Mouse (Mus musculus) midbrain, embryonic 14.5 days (tissue): ENCODE measurements around the gene Klhdc3. TPM values are rescaled to one million over a fixed set of nuclear protein-coding genes. Genes with fewer than 3 reads are reported as not detected.

ENCODE experiments used
- ATAC-seq: fragments of 200-750 bp; cut with Nextera tagmentation; 2 replicates; pipeline ENCODE4 v1.8.0; 2017; ENCODE audit warnings: moderate number of reproducible peaks, moderate library complexity; ENCODE audit not compliant: low FRiP score, low TSS enrichment
- DNase-seq: peaks from one replicate; pipeline ENCODE4 v3.0.0-alpha.2; 2015
- H3K27ac ChIP-seq: fragments of 300-500 bp; sonication (generic); replicated peaks from 2 replicates; pipeline ENCODE4 v1.5.1; 2014; ENCODE audit warnings: mild to moderate bottlenecking, low read depth, low read length, moderate library complexity
- H3K27me3 ChIP-seq: fragments of 300-500 bp; sonication (generic); 2 replicates; pipeline ENCODE4 v1.6.1; 2014; ENCODE audit warnings: low read length, control low read depth, mixed read lengths; ENCODE audit not compliant: control insufficient read depth, insufficient read depth
- H3K36me3 ChIP-seq: fragments of 300-500 bp; sonication (generic); 2 replicates; pipeline ENCODE4 v1.6.1; 2014; ENCODE audit warnings: low read length, control low read depth; ENCODE audit not compliant: control insufficient read depth, insufficient read depth
- H3K4me1 ChIP-seq: fragments of 300-500 bp; sonication (generic); 2 replicates; pipeline ENCODE4 v1.6.1; 2014; ENCODE audit warnings: mild to moderate bottlenecking, antibody characterized with exemption, low read length, control low read depth; ENCODE audit not compliant: control insufficient read depth, insufficient read depth
- H3K4me2 ChIP-seq: fragments of 300-500 bp; sonication (generic); 2 replicates; pipeline ENCODE4 v1.6.1; 2014; ENCODE audit warnings: mild to moderate bottlenecking, low read length, moderate library complexity
- H3K4me3 ChIP-seq: fragments of 300-500 bp; sonication (generic); replicated peaks from 2 replicates; pipeline ENCODE4 v1.5.1; 2014; ENCODE audit warnings: low read depth, low read length
- H3K9ac ChIP-seq: fragments of 300-500 bp; sonication (generic); replicated peaks from 2 replicates; pipeline ENCODE4 v1.6.1; 2014; ENCODE audit warnings: mild to moderate bottlenecking, low read length, moderate library complexity
- H3K9me3 ChIP-seq: fragments of 300-500 bp; sonication (generic); 2 replicates; pipeline ENCODE4 v1.6.1; 2016; ENCODE audit warnings: low read length, control low read depth, mixed read lengths; ENCODE audit not compliant: control insufficient read depth
- WGBS: fragments of 180-500 bp; shearing (Covaris S2); extraction: QIAGEN DNeasy Blood & Tissue Kit; methylation state at CpG from one replicate; pipeline ENCODE4 v1.1.7; 2014; 5-methylcytosine and 5-hydroxymethylcytosine counted together
- polyA plus RNA-seq: library from polyadenylated mRNA; unstranded; fragments of >200 nt; fragmentation: Nextera tagmentation; extraction: Ambion mirVana; gene quantifications from 2 replicates; pipeline ENCODE4 v1.2.1, GENCODE M21; 2014

Gene Klhdc3
- polyA plus RNA-seq, 1 experiment from 2014 or later, result 141 TPM

GRCm38 (mm10) chr17:46628791-46629684 lies 51.7 kb downstream of the Klhdc3 start, which contains the start of gene Ptk7:
Ptk7 (minus strand) TSS chr17:46629504.
- no peaks in the 10 kb centered on the region for H3K9me3 ChIP-seq
- under 1% methylated on average over 87 of the region's 90 CpGs for WGBS
- ATAC-seq, result peak; percentile 86
- H3K9ac ChIP-seq, result peak within 1 kb of the TSS; percentile 91
- H3K4me3 ChIP-seq, result peak within 1 kb of the TSS; percentile 93
- H3K36me3 ChIP-seq, result peaks cover 36% of the 10 kb centered on the region
- DNase-seq, result peak; percentile 95
- H3K27ac ChIP-seq, result peak within 1 kb of the TSS; percentile 89
- no peaks in the 10 kb centered on the region for H3K27me3 ChIP-seq
- peak within 1 kb of the TSS; percentile 78 for H3K4me2 ChIP-seq
- H3K4me1 ChIP-seq, result peaks cover 33% of the 10 kb centered on the region

- peaks cover 37% of the 10 kb centered on the region for H3K4me1 ChIP-seq
- H3K4me3 ChIP-seq, result peak overlapping the region; percentile 93
- H3K27ac ChIP-seq, result peak overlapping the region; percentile 89
- H3K9ac ChIP-seq, result peak overlapping the region; percentile 91
- H3K27me3 ChIP-seq, result no peaks in the 10 kb centered on the region
- WGBS, result 0% methylated on average over 13 of the region's 13 CpGs
- H3K36me3 ChIP-seq, result peaks cover 30% of the 10 kb centered on the region
- ATAC-seq (no peak), DNase-seq (no peak)
- H3K9me3 ChIP-seq, result no peaks in the 10 kb centered on the region
- peak overlapping the region; percentile 78 for H3K4me2 ChIP-seq
Measured at GRCm38 (mm10) chr17:46628471-46628790, 52.3 kb downstream of the Klhdc3 start.

GRCm38 (mm10) chr17:46627409-46627808 lies 53.3 kb downstream of the Klhdc3 start:
- DNase-seq (no peak), ATAC-seq (no peak)
- no peaks in the 10 kb centered on the region for H3K27me3 ChIP-seq
- H3K9me3 ChIP-seq, result no peaks in the 10 kb centered on the region
- no peak overlapping the region for H3K27ac ChIP-seq
- H3K9ac ChIP-seq, result peak overlapping the region; percentile 91
- peaks cover 20% of the 10 kb centered on the region for H3K36me3 ChIP-seq
- H3K4me1 ChIP-seq, result peaks cover 37% of the 10 kb centered on the region
- peak overlapping the region; percentile 78 for H3K4me2 ChIP-seq
- peak overlapping the region; percentile 93 for H3K4me3 ChIP-seq
- WGBS, result 74% methylated on average over 6 of the region's 6 CpGs

GRCm38 (mm10) chr17:46624598-46624997 lies 56.1 kb downstream of the Klhdc3 start:
- H3K9ac ChIP-seq, result peak overlapping the region; percentile 14; the same call in 1 of the 2 replicates
- H3K27me3 ChIP-seq, result no peaks in the 10 kb centered on the region
- no peak for DNase-seq
- no peak overlapping the region for H3K4me3 ChIP-seq
- H3K9me3 ChIP-seq, result no peaks in the 10 kb centered on the region
- peaks cover 38% of the 10 kb centered on the region for H3K4me1 ChIP-seq
- no peak for ATAC-seq
- H3K4me2 ChIP-seq, result no peak overlapping the region
- 77% methylated on average over 12 of the region's 12 CpGs for WGBS
- no peak overlapping the region for H3K27ac ChIP-seq
- no peaks in the 10 kb centered on the region for H3K36me3 ChIP-seq

Other genes starting within 250 kb of the Klhdc3 start
- not detected in 2 replicates for gene Slc22a7, start 242.5 kb downstream of the Klhdc3 start, polyA plus RNA-seq
- 6.1 and 6.2 TPM in 2 replicates for gene Ttbk1, start 193.2 kb downstream of the Klhdc3 start, polyA plus RNA-seq
- 17.2 and 20.4 TPM in 2 replicates for gene Dnph1, start 184.2 kb downstream of the Klhdc3 start, polyA plus RNA-seq
- gene Cul9, start 134.5 kb downstream of the Klhdc3 start, polyA plus RNA-seq, result 13.6 and 20.6 TPM in 2 replicates
- 4.2 and 5.9 TPM in 2 replicates for gene Srf, start 124.7 kb downstream of the Klhdc3 start, polyA plus RNA-seq
- 19.6 and 20.0 TPM in 2 replicates for gene Ptk7, start 51.4 kb downstream of the Klhdc3 start, polyA plus RNA-seq
- gene Klc4, start 34.9 kb downstream of the Klhdc3 start, polyA plus RNA-seq, result 32.8 and 33.4 TPM in 2 replicates
- gene Mrpl2, start 34.7 kb downstream of the Klhdc3 start, polyA plus RNA-seq, result 73.2 and 78.0 TPM in 2 replicates
- gene Cul7, start 30.6 kb downstream of the Klhdc3 start, polyA plus RNA-seq, result 32.3 and 32.9 TPM in 2 replicates
- 35.3 and 40.5 TPM in 2 replicates for gene Rrp36, start 6.6 kb downstream of the Klhdc3 start, polyA plus RNA-seq
- gene Mea1, start 2.1 kb downstream of the Klhdc3 start, polyA plus RNA-seq, result 240 and 297 TPM in 2 replicates
- gene Ppp2r5d, start 24.2 kb upstream of the Klhdc3 start, polyA plus RNA-seq, result 68.3 and 81.4 TPM in 2 replicates
- gene Pex6, start 30.5 kb upstream of the Klhdc3 start, polyA plus RNA-seq, result 20.2 and 24.5 TPM in 2 replicates
- 0.71 and 0.85 TPM in 2 replicates for gene Gnmt, start 48.3 kb upstream of the Klhdc3 start, polyA plus RNA-seq
- 57.3 and 59.5 TPM in 2 replicates for gene Cnpy3, start 71.3 kb upstream of the Klhdc3 start, polyA plus RNA-seq
- 0.22 TPM in 1 of 2 replicates, not detected in the other for gene Ptcra, start 82.8 kb upstream of the Klhdc3 start, polyA plus RNA-seq
- 56.7 and 64.7 TPM in 2 replicates for gene 2310039H08Rik, start 91.7 kb upstream of the Klhdc3 start, polyA plus RNA-seq
- gene Rpl7l1, start 101.8 kb upstream of the Klhdc3 start, polyA plus RNA-seq, result 74.3 and 96.8 TPM in 2 replicates
- gene Bicral, start 177.6 kb upstream of the Klhdc3 start, polyA plus RNA-seq, result 10.2 and 11.6 TPM in 2 replicates
- 62.8 and 67.6 TPM in 2 replicates for gene Tbcc, start 209.8 kb upstream of the Klhdc3 start, polyA plus RNA-seq
- gene Prph2, start 229.5 kb upstream of the Klhdc3 start, polyA plus RNA-seq, result not detected in 2 replicates